Mouse (Mus musculus): ENCODE results near the gene Zbp1. TPM values are rescaled to one million over a fixed set of nuclear protein-coding genes. Genes with fewer than 3 reads are reported as not detected.

The Zbp1 gene
- polyA plus RNA-seq, 1 experiment from 2014 or later = 0.22 TPM

DNA sequence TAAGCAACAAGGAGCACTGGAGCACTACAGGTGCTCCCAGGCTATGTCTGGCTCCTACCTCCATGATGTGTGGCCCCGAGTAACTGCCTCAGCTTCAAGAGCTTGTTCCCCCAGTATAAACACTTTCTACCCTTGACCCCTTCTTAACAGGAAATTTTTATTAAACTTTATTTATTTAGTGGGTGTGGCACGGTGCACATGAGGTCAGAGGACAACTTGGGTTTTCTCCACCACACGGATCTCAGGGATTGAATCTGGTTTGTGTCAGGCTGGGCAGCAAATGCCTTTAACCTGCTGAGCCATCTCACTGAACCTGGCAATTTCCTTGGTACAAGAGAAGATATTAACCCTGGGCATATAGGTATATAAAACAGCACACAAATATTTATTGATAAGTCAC is 25.4 kb upstream of the Zbp1 start:
- no peak overlapping the region for H3K4me3 ChIP-seq
- H3K4me1 ChIP-seq (replicated peaks) = peaks cover 96% of the 10 kb centered on the region
- no peaks in the 10 kb centered on the region for H3K27me3 ChIP-seq
- H3K9me3 ChIP-seq = no peaks in the 10 kb centered on the region
- no peak overlapping the region for H3K9ac ChIP-seq
- no peak for ATAC-seq (ENCODE audit: low read depth)
- H3K27ac ChIP-seq (replicated peaks) = no peak overlapping the region
- H3K4me2 ChIP-seq = no peak overlapping the region
- H3K36me3 ChIP-seq = no peaks in the 10 kb centered on the region
- WGBS = 82% methylated on average over 3 of the region's 3 CpGs

DNA sequence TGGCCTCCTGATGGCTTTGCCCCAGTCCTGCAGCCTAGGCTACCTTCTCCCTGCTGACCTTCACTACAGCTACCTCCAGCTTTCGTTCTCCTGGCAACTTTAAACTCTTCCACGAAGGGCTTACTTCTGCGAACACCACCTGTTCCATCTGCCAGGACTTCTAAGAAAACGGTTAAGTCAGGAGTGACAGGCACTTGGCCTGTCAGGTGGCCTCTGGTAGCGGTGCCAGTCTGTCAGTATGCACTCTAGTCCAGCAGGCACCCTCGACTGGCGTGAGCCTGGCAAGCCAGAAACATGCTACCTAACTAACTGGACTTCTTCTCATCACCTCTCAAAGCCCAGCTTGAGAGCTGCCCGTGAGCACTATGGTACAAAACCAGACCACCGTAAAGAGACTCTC is 24.9 kb upstream of the Zbp1 start:
- no peak overlapping the region for H3K9ac ChIP-seq
- 66% methylated on average over 9 of the region's 9 CpGs for WGBS

DNA sequence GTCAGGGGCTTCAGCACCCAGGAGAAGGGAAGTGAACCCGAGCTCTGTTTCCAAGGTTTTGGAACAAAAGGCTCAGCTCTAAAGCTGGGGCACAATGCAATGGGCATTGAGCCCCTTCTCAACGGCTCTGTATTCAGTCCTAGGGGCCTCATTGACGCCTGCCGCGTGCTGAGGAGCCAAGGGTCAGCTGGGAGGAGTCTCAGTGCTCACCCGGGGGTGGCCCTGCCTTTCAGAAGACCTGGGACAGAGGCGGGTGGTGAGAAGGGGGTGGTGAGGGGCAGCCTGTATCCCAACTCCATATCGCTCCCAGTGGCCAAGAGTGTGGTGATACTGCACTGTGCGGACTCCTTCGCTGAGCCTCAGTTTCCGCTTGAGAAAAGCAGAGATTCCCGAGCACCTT is 24.2 kb upstream of the Zbp1 start:
- WGBS = 12% methylated on average over 12 of the region's 12 CpGs
- peak; percentile 64 for ATAC-seq (ENCODE audit: low read depth)
- Histone ChIP-seq H3K4me2 (peak overlapping the region; percentile 21), H3K36me3 (no peaks in the 10 kb centered on the region), H3K4me3 (no peak overlapping the region), H3K9me3 (no peaks in the 10 kb centered on the region), H3K27ac (replicated peaks) (0 out of 2 replicates have a peak overlapping the region, but pooled peaks have one; percentile 20), H3K27me3 (no peaks in the 10 kb centered on the region), H3K4me1 (replicated peaks) (peaks cover 98% of the 10 kb centered on the region), H3K9ac (no peak overlapping the region)

More for the DNA sequence above, 24.9 kb upstream of the Zbp1 start:
- no peak for ATAC-seq (ENCODE audit: low read depth)
- no peaks in the 10 kb centered on the region for H3K9me3 ChIP-seq
- no peak overlapping the region for H3K27ac ChIP-seq (replicated peaks)
- H3K4me1 ChIP-seq (replicated peaks) = peaks cover 98% of the 10 kb centered on the region
- no peak overlapping the region for H3K4me2 ChIP-seq
- H3K36me3 ChIP-seq = no peaks in the 10 kb centered on the region
- H3K4me3 ChIP-seq = no peak overlapping the region
- H3K27me3 ChIP-seq = no peaks in the 10 kb centered on the region

DNA sequence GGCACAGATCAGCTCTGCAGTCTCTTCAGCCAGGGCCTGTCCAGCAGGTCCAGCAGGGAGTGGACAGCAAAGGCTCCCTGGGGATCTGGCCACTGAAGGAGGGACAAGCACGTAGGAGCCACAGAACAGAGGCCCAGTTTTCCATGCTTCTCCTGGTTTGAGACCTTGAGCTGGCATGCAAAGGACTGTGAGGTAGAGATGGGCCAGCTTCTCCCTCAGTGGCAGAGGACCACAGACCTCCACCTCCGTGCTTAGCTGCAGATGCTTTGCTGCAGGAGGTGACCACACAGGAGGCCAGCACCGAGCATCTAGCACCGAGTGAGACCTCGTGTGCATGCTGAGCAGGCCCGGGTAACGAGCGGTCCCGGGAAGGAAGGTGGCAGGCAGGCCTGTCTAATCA is 22.0 kb upstream of the Zbp1 start:
- no peaks in the 10 kb centered on the region for H3K27me3 ChIP-seq
- H3K36me3 ChIP-seq = no peaks in the 10 kb centered on the region
- 26% methylated on average over 9 of the region's 9 CpGs for WGBS
- ATAC-seq (ENCODE audit: low read depth) = no peak
- H3K9ac ChIP-seq = peak overlapping the region; percentile 45
- H3K27ac ChIP-seq (replicated peaks) = 0 out of 2 replicates have a peak overlapping the region, but pooled peaks have one; percentile 9
- H3K4me2 ChIP-seq = no peak overlapping the region
- H3K9me3 ChIP-seq = no peaks in the 10 kb centered on the region
- H3K4me1 ChIP-seq (replicated peaks) = peaks cover 98% of the 10 kb centered on the region
- no peak overlapping the region for H3K4me3 ChIP-seq

DNA sequence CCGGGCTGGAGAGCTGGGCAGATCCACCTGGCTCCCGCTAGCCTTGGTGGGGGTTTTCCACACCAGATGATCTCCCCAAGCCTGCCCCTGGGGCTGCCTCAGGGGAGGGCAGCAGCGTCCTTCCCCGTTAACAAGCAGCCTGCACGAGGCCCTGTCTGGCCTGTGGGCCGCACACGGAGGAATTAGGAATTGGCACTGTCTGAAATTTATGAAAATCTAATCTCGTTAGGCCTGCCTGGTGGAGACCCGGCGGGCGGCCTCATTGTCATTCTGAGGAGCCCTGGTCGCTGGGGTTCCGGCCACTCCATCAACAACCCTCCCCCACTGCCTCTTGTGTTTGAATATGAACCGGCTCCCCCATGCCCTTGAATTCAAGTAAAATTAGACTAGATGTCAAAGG is 19.8 kb upstream of the Zbp1 start:
- no peak overlapping the region for H3K4me3 ChIP-seq
- no peaks in the 10 kb centered on the region for H3K36me3 ChIP-seq
- WGBS = 6% methylated on average over 14 of the region's 14 CpGs
- H3K9ac ChIP-seq = peak overlapping the region; percentile 45; the same call in 1 of the 2 replicates
- H3K4me2 ChIP-seq = no peak overlapping the region
- ATAC-seq (ENCODE audit: low read depth) = no peak
- no peaks in the 10 kb centered on the region for H3K9me3 ChIP-seq
- peaks cover 98% of the 10 kb centered on the region for H3K4me1 ChIP-seq (replicated peaks)
- no peaks in the 10 kb centered on the region for H3K27me3 ChIP-seq
- peak overlapping the region; percentile 52; the same call in 1 of the 2 replicates for H3K27ac ChIP-seq (replicated peaks)

DNA sequence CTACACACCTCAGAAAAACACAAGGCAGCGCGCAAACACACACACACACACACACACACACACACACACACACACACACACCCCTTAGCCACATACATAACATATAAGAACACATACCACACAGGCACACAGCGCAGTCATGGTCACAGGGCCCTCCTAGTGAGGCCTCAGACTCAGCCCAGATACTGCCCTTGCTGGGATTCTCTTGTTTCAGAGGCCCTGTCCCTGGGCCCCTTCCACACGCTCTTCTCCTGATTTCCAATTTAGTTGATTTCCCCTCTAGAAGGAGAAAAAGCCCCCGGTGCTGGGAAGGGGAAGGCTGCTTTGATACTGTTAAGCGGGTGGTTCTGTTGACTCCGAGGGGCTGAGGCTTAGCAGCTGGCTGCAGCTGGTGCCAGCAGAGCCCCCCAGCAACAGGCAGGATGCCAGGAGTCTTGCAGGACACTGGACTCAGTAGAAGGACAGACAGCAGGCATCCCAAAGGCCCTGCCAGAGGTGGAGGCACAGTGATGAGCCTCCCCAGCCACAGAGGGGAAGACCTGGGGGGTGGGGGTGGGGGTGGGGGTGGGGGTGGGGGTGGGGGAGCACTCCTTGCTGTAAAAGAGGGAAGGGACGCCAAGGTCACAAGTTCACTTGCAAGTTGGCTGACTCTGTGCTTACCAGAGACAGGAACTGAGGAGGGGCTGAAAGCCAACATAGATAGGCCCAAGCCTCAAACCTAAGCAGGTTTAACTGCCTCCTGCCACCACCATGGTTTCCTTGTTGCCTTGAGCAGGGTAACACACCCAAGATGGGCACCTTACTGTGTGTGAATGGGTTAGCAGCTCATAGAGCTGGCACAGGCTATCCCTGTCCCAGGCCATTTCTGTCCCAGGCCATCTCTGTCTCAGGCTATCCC is 17.0 kb upstream of the Zbp1 start:
- Histone ChIP-seq H3K27ac (replicated peaks) (peak overlapping the region; percentile 56), H3K9ac (peak overlapping the region; percentile 41; the same call in 1 of the 2 replicates)
- 0 out of 2 replicates have a peak, but pooled peaks have one; percentile 24 for ATAC-seq (ENCODE audit: low read depth)

DNA sequence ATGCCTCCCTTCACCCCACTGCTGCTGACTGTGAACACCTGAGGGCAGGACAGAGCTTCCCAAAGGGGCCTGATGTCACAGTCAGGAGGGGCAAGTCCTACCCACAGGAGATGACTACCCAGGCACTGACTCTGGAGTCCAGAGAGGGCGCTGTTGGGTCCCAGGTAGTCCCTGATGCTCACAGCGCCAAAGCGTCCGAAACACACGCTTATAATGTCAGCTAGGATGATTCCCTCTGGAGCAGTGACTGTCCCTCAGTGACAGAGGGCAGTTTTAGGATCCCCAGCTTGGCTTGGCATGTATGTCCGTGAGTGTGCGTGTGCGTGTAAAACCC is 14.0 kb upstream of the Zbp1 start:
- Histone ChIP-seq H3K36me3 (peaks cover 49% of the 10 kb centered on the region), H3K4me2 (no peak overlapping the region), H3K4me3 (no peak overlapping the region), H3K9me3 (no peaks in the 10 kb centered on the region), H3K27ac (replicated peaks) (no peak overlapping the region), H3K4me1 (replicated peaks) (peaks cover 74% of the 10 kb centered on the region), H3K9ac (no peak overlapping the region), H3K27me3 (no peaks in the 10 kb centered on the region)
- ATAC-seq (ENCODE audit: low read depth) = no peak
- WGBS = 76% methylated on average over 8 of the region's 8 CpGs

More for the DNA sequence above, 17.0 kb upstream of the Zbp1 start:
- H3K27me3 ChIP-seq = no peaks in the 10 kb centered on the region
- no peaks in the 10 kb centered on the region for H3K9me3 ChIP-seq
- H3K4me2 ChIP-seq = no peak overlapping the region
- 42% methylated on average over 8 of the region's 8 CpGs for WGBS
- no peak overlapping the region for H3K4me3 ChIP-seq
- H3K36me3 ChIP-seq = peaks cover 28% of the 10 kb centered on the region
- peaks cover 93% of the 10 kb centered on the region for H3K4me1 ChIP-seq (replicated peaks)

DNA sequence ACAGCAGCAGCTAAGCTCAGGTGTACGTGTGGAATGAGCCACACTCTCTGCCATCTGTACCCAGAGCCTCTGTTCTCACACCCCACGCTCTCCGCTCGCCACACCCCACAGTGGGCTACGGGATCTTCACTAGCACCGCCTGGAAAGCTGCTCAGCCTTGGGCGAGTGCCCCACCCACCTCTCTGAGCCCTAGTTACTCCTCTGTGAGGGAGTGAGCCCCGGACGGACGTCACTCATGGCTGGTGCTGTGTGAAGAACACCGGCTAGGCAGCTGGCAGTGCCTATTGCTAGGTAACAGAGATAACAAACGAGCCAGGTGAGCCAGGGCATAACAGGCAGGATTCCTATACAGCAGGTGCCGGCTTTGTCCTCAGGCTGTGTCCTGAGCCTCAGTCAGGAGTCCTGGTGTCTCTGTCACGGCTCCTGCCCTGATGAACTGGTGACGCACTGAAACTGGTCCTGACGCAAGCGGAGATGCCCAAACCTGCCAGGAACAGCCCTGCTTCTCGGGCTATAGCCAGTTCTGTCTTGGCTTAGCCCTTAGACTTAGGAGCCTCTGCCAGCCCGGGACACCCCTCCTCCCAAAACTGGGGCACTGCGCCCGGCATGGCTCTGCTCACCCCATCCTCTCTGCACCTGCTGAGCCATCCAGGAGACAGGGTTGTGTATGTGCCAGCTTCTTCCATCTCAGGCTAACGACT is 13.5 kb upstream of the Zbp1 start:
- H3K36me3 ChIP-seq = peaks cover 52% of the 10 kb centered on the region
- H3K4me2 ChIP-seq = no peak overlapping the region
- peak overlapping the region; percentile 29 for H3K27ac ChIP-seq (replicated peaks)
- whole genome bisulfite sequencing = 83% methylated on average over 22 of the region's 22 CpGs
- H3K4me1 ChIP-seq (replicated peaks) = peaks cover 69% of the 10 kb centered on the region
- no peak overlapping the region for H3K9ac ChIP-seq
- no peaks in the 10 kb centered on the region for H3K9me3 ChIP-seq
- no peak for ATAC-seq (ENCODE audit: low read depth)
- H3K27me3 ChIP-seq = no peaks in the 10 kb centered on the region
- no peak overlapping the region for H3K4me3 ChIP-seq

DNA sequence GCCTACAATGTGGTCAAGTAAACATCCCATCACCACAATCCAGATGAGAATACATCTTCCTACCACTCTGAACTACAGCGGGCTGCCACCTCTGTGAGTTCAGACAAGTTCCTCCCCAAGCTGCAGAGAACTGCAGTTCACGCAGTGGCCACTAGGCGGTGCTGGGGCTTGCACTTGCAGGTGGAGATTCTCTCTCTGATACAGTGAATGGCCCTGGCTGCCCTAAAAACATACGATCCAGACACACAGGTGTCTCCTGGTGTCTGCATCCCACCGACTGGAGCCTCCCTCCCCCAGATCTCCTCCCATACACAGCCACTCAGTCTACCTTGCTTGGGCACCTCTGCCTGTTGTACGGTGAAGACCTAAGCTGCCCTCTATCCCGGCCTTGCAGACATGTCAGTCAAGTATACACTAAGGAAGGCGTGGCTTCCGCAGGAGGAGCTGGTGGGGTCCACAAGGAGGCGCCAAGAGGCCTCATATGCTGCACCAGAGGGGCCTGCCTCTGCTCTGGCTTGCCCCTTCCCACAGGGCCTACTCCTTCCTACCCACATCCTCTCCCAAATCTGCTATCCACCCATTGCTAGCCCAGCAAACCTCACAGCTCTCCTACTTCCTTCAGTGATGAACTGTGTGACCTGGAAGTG is 11.0 kb upstream of the Zbp1 start:
- ATAC-seq (ENCODE audit: low read depth) = peak; percentile 71
- H3K9ac ChIP-seq = 0 out of 2 replicates have a peak overlapping the region, but pooled peaks have one; percentile 22
- peak overlapping the region; percentile 59; the same call in 1 of the 2 replicates for H3K27ac ChIP-seq (replicated peaks)
- H3K4me3 ChIP-seq = no peak overlapping the region
- peak overlapping the region; percentile 30; the same call in 1 of the 2 replicates for H3K4me2 ChIP-seq
- H3K27me3 ChIP-seq = no peaks in the 10 kb centered on the region
- H3K9me3 ChIP-seq = no peaks in the 10 kb centered on the region
- WGBS = 3% methylated on average over 10 of the region's 10 CpGs
- peaks cover 72% of the 10 kb centered on the region for H3K36me3 ChIP-seq
- peaks cover 60% of the 10 kb centered on the region for H3K4me1 ChIP-seq (replicated peaks)

DNA sequence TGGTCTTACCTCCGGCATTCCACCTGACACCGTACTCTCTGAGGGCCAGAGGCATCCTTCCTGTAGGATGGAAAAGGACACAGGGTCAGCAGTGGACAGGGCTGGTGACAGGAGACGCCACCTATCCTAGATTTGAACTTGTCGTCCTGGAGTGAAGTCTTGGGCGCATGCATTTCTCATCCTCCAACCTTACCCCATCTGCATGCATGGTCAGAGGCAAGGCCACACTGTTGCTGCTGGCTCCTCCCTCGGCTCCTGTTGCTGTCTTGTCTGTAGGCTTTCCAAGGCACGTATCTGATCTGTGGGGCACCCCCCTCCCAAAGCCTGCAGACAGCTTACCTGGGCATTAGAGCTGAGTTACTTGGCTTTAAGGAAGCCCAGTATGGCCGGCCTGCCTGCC is 9.8 kb upstream of the Zbp1 start:
- Histone ChIP-seq H3K27me3 (no peaks in the 10 kb centered on the region), H3K4me2 (no peak overlapping the region), H3K4me3 (no peak overlapping the region), H3K9me3 (no peaks in the 10 kb centered on the region), H3K36me3 (peaks cover 72% of the 10 kb centered on the region), H3K4me1 (replicated peaks) (peaks cover 50% of the 10 kb centered on the region), H3K9ac (no peak overlapping the region), H3K27ac (replicated peaks) (no peak overlapping the region)
- WGBS = 89% methylated on average over 8 of the region's 8 CpGs
- ATAC-seq (ENCODE audit: low read depth) = no peak

DNA sequence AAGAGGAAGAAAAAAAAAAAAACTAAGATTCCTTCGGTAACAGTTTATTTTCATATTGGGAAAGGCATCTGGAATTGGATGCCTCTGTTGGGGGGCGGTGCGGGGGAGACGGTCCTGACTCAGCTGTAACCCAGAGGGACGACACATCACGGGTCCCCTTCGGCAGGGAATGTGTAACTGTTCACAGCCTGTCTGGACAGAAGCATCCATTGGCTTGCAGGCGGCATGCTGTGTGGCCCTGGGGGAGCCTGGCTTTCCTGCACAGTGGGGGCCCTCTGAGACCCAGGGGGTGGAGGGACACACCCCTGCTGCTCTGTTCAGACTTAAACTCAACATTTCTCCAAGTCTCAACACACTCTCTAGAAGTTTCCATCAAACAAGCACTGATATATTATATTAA is 8.1 kb upstream of the Zbp1 start:
- no peak overlapping the region for H3K4me3 ChIP-seq
- ATAC-seq (ENCODE audit: low read depth) = no peak
- no peaks in the 10 kb centered on the region for H3K27me3 ChIP-seq
- H3K9me3 ChIP-seq = no peaks in the 10 kb centered on the region
- H3K36me3 ChIP-seq = peaks cover 55% of the 10 kb centered on the region
- no peak overlapping the region for H3K4me2 ChIP-seq
- H3K9ac ChIP-seq = no peak overlapping the region
- peaks cover 37% of the 10 kb centered on the region for H3K4me1 ChIP-seq (replicated peaks)
- H3K27ac ChIP-seq (replicated peaks) = no peak overlapping the region
- WGBS = 92% methylated on average over 8 of the region's 8 CpGs

DNA sequence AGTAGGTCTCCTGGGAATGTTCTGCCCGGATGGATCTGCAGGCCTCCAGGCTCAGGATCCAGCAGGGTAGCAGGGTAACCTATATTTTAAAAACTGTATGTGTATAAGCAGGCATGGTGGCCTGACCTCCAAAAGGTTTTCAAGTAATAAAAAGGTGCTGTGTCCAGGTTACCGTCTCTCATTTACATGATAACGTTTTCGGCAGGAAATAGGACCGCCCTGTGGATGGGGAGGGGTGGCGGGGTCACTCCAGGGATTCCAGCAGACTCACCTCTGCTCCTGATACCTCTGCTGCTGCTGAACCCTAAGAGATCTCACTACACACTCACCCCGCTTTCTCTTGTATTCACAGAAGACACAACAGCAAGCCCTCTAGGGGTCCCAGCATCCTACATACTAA is 7.2 kb upstream of the Zbp1 start:
- 75% methylated on average over 7 of the region's 7 CpGs for WGBS
- ATAC-seq (ENCODE audit: low read depth) = no peak

More for the DNA sequence above, 7.2 kb upstream of the Zbp1 start:
- H3K4me1 ChIP-seq (replicated peaks) = peaks cover 33% of the 10 kb centered on the region; the same call in 1 of the 2 replicates
- H3K4me3 ChIP-seq = no peak overlapping the region
- H3K4me2 ChIP-seq = no peak overlapping the region
- no peaks in the 10 kb centered on the region for H3K27me3 ChIP-seq
- no peak overlapping the region for H3K27ac ChIP-seq (replicated peaks)
- no peak overlapping the region for H3K9ac ChIP-seq
- H3K36me3 ChIP-seq = peaks cover 46% of the 10 kb centered on the region
- no peaks in the 10 kb centered on the region for H3K9me3 ChIP-seq
